22 mouse cellular contexts compared by ENCODE assay signal in the genomic region with DNA sequence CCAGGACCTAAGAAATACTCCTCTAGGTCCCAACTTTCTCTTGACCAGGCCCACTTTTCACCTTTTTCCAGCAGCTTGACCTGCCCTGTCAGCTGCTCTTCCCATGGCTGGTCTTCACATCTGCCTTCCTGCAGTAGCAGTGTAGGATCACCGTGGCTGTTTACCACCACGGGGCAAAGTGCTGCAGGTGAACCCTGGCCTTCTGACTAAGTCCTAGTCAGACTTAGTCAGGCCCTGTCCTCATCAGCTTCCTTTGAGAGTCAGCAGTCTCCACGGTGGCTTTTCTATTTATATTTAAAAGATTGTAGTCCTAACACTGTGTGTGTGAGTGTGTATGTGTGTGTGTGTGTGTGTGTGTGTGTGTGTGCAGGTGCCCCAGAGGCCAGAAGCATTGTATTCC. TPM values are rescaled to one million over a fixed set of nuclear protein-coding genes. Genes with fewer than 3 reads are reported as not detected.
A peak's percentile ranks its signal among the peaks of the same experiment; 100 is the strongest.
DNase-seq lines count a peak whose midpoint lies in the region; ATAC-seq and TF ChIP-seq lines count a peak whose summit lies in the region.
"Had no signal": no experiment of that assay in that cellular context is flagged by ENCODE, and none has a peak within 500 bp of the region (broad histone marks: within the 10 kb centered on the region; RNA-seq: fewer than 3 reads in every experiment).

No protein-coding gene starts in this region.

- H3K9ac ChIP-seq in intestine, embryonic 16.5 days (ENCODE audit: low read depth, low read length) = no peak overlapping the region; the same call in 1 of the 2 replicates
- H3K9ac ChIP-seq in forebrain, embryonic 14.5 days (ENCODE audit: low read length) = no peak overlapping the region
- no peak overlapping the region for H3K9ac ChIP-seq in heart, embryonic 11.5 days (ENCODE audit: low read depth, low read length)
- H3K9ac ChIP-seq: embryonic facial prominence, embryonic 12.5 days; forebrain, embryonic 13.5 days; heart, embryonic 12.5 days; hindbrain, embryonic 12.5 days had no signal

- H3K4me2 ChIP-seq in intestine, embryonic 16.5 days (ENCODE audit: low read depth, low read length) = no peak overlapping the region
- no peak overlapping the region for H3K4me2 ChIP-seq in forebrain, embryonic 14.5 days (ENCODE audit: low read length)
- H3K4me2 ChIP-seq in heart, embryonic 11.5 days = no peak overlapping the region
- H3K4me2 ChIP-seq: embryonic facial prominence, embryonic 12.5 days; forebrain, embryonic 13.5 days; heart, embryonic 12.5 days; hindbrain, embryonic 12.5 days had no signal

- H3K4me1 ChIP-seq in intestine, embryonic 16.5 days (ENCODE audit: control insufficient read depth, insufficient read depth, low read length) = peaks cover 9% of the 10 kb centered on the region
- peaks cover 14% of the 10 kb centered on the region for H3K4me1 ChIP-seq in small intestine, adult 2 months (ENCODE audit: control insufficient read depth, insufficient read depth, insufficient read length, low read length)
- no peaks in the 10 kb centered on the region; the same call in 1 of the 2 replicates for H3K4me1 ChIP-seq in forebrain, embryonic 14.5 days (ENCODE audit: control insufficient read depth, insufficient read depth, low read length)
- peaks cover 3% of the 10 kb centered on the region for H3K4me1 ChIP-seq in heart, embryonic 11.5 days (ENCODE audit: control insufficient read depth, insufficient read depth, low read length)
- H3K4me1 ChIP-seq: embryonic facial prominence, embryonic 12.5 days; hindbrain, embryonic 12.5 days had no signal

- ATAC-seq in intestine, embryonic 16.5 days = peak; percentile 93
- no peak for ATAC-seq in forebrain, embryonic 14.5 days
- no peak for ATAC-seq in heart, embryonic 11.5 days (replicated peaks; ENCODE audit: insufficient number of reproducible peaks, low FRiP score, low TSS enrichment)
- ATAC-seq: forebrain, embryonic 13.5 days; midbrain, embryonic 16.5 days had no signal

- WGBS in intestine, embryonic 16.5 days = 49% methylated on average over 3 of the region's 3 CpGs
- 19% methylated on average over 3 of the region's 3 CpGs for WGBS in small intestine, adult 2 months
- 79% methylated on average over 3 of the region's 3 CpGs for WGBS in forebrain, embryonic 14.5 days
- WGBS in heart, embryonic 11.5 days (ENCODE audit: insufficient replicate concordance) = 62% methylated on average over 3 of the region's 3 CpGs

- peak overlapping the region; percentile 38 for H3K27ac ChIP-seq in intestine, embryonic 16.5 days (ENCODE audit: low read length)
- peak overlapping the region; percentile 92 for H3K27ac ChIP-seq in small intestine, adult 2 months (ENCODE audit: insufficient read depth, low read depth, low read length)
- H3K27ac ChIP-seq in forebrain, embryonic 14.5 days (ENCODE audit: low read depth, low read length) = no peak overlapping the region
- H3K27ac ChIP-seq in heart, embryonic 11.5 days (ENCODE audit: low read depth, low read length) = no peak overlapping the region
- H3K27ac ChIP-seq: embryonic facial prominence, embryonic 12.5 days; forebrain, embryonic 13.5 days; hindbrain, embryonic 12.5 days; layer of hippocampus, adult 2 months had no signal

- TF ChIP-seq POLR2A in small intestine, adult 2 months (IDR thresholded peaks at IDR 0.05; ENCODE audit: low read depth, low read length) = no peak; the same call in 1 of the 2 replicates

- H3K9me3 ChIP-seq in intestine, embryonic 16.5 days (ENCODE audit: control insufficient read depth, low read length) = no peaks in the 10 kb centered on the region
- no peaks in the 10 kb centered on the region for H3K9me3 ChIP-seq in forebrain, embryonic 14.5 days (replicated peaks; ENCODE audit: control insufficient read depth, low read length)
- no peaks in the 10 kb centered on the region for H3K9me3 ChIP-seq in heart, embryonic 11.5 days (replicated peaks; ENCODE audit: control insufficient read depth, low read length)
- H3K9me3 ChIP-seq: embryonic facial prominence, embryonic 12.5 days; forebrain, embryonic 13.5 days; heart, embryonic 12.5 days; hindbrain, embryonic 12.5 days; megakaryocyte, embryonic 14.5 days had no signal

- H3K36me3 ChIP-seq in intestine, embryonic 16.5 days (ENCODE audit: control insufficient read depth, insufficient read depth, low read length) = no peaks in the 10 kb centered on the region; the same call in 1 of the 2 replicates
- 0 out of 2 replicates have a peak, but pooled peaks cover 5% of the 10 kb centered on the region for H3K36me3 ChIP-seq in small intestine, adult 2 months (ENCODE audit: control insufficient read depth, insufficient read depth, low read length)
- H3K36me3 ChIP-seq in forebrain, embryonic 14.5 days (ENCODE audit: control insufficient read depth, insufficient read depth, low read length) = peaks cover 8% of the 10 kb centered on the region; the same call in 1 of the 2 replicates
- no peaks in the 10 kb centered on the region; the same call in 1 of the 2 replicates for H3K36me3 ChIP-seq in heart, embryonic 11.5 days (ENCODE audit: control insufficient read depth, insufficient read depth, low read length)

- no peak overlapping the region for H3K4me3 ChIP-seq in intestine, embryonic 16.5 days (ENCODE audit: low read length)
- peak overlapping the region; percentile 36; the same call in 1 of the 2 replicates for H3K4me3 ChIP-seq in small intestine, adult 2 months (ENCODE audit: low read depth, low read length)
- no peak overlapping the region for H3K4me3 ChIP-seq in forebrain, embryonic 14.5 days (ENCODE audit: low read depth, low read length)
- H3K4me3 ChIP-seq in heart, embryonic 11.5 days (ENCODE audit: low read depth, low read length) = no peak overlapping the region
- H3K4me3 ChIP-seq: embryonic facial prominence, embryonic 12.5 days; erythroblast, embryonic 14.5 days; forebrain, embryonic 13.5 days; heart, embryonic 12.5 days; hindbrain, embryonic 12.5 days; layer of hippocampus, adult 2 months; megakaryocyte, embryonic 14.5 days had no signal

- no peaks in the 10 kb centered on the region for H3K27me3 ChIP-seq in intestine, embryonic 16.5 days (replicated peaks; ENCODE audit: control insufficient read depth, insufficient read depth, low read length)
- H3K27me3 ChIP-seq in small intestine, adult 2 months (ENCODE audit: control insufficient read depth, insufficient read depth, low read length) = no peaks in the 10 kb centered on the region
- no peaks in the 10 kb centered on the region for H3K27me3 ChIP-seq in forebrain, embryonic 14.5 days (replicated peaks; ENCODE audit: control insufficient read depth, insufficient read depth, low read length)
- H3K27me3 ChIP-seq in heart, embryonic 11.5 days (ENCODE audit: control insufficient read depth, insufficient read depth, low read length) = no peaks in the 10 kb centered on the region
- H3K27me3 ChIP-seq: embryonic facial prominence, embryonic 12.5 days; forebrain, embryonic 13.5 days; heart, embryonic 12.5 days; hindbrain, embryonic 12.5 days had no signal

- no peak for TF ChIP-seq CTCF in small intestine, adult 2 months (IDR thresholded peaks at IDR 0.05; ENCODE audit: extremely low read depth, insufficient read length, insufficient replicate concordance, low read depth, low read length)

- DNase-seq in kidney, adult 8-10 months = peak; percentile 77 to 84
- DNase-seq in kidney, postnatal 36 days = peak; percentile 74 to 88
- DNase-seq in adrenal gland, postnatal 14 days = no peak
- no peak for DNase-seq in forebrain, embryonic 14.5 days (ENCODE audit: low spot score)
- no peak for DNase-seq in ovary, postnatal 14 days (ENCODE audit: low spot score)
- DNase-seq: adrenal gland, adult 8-10 months; cerebellum, postnatal 10 days; heart, postnatal 14 days; lung, adult 2 months; right cerebral cortex, postnatal 4 days; thymus, postnatal 4 days had no signal

RNA-seq across cellular contexts. Expression of a gene that starts 8.6 kb away (rescaled TPM):
- 33.4 and 35.5 TPM in 2 replicates for polyA plus RNA-seq in intestine, embryonic 16.5 days (2015; fragmentation: Nextera tagmentation; extraction: Ambion mirVana)
- 86.3 and 240 TPM in 2 replicates for polyA plus RNA-seq in small intestine, adult 2 months (2012; rRNA removed)
- total RNA-seq in adrenal gland, postnatal 14 days (2021) = 109 and 118 TPM in 2 replicates
- 70.3 and 77.3 TPM in 2 replicates for polyA plus RNA-seq in forebrain, embryonic 14.5 days (2014; fragmentation: Nextera tagmentation; extraction: Ambion mirVana)
- polyA plus RNA-seq in heart, embryonic 11.5 days (2014; fragmentation: Nextera tagmentation; extraction: Ambion mirVana) = 15.5 and 21.8 TPM in 2 replicates

RNA-seq across cellular contexts. Expression of a gene that starts 17.5 kb away (rescaled TPM):
- polyA plus RNA-seq in intestine, embryonic 16.5 days (2015; fragmentation: Nextera tagmentation; extraction: Ambion mirVana) = 168 and 170 TPM in 2 replicates
- 129 and 163 TPM in 2 replicates for polyA plus RNA-seq in small intestine, adult 2 months (2012; rRNA removed)
- total RNA-seq in adrenal gland, postnatal 14 days (2021) = 124 and 137 TPM in 2 replicates
- polyA plus RNA-seq in forebrain, embryonic 14.5 days (2014; fragmentation: Nextera tagmentation; extraction: Ambion mirVana) = 106 and 142 TPM in 2 replicates
- polyA plus RNA-seq in heart, embryonic 11.5 days (2014; fragmentation: Nextera tagmentation; extraction: Ambion mirVana) = 166 and 170 TPM in 2 replicates

RNA-seq across cellular contexts. Expression of a gene that starts 17.7 kb away (rescaled TPM):
- polyA plus RNA-seq in intestine, embryonic 16.5 days (2015; fragmentation: Nextera tagmentation; extraction: Ambion mirVana) = 22.6 and 24.0 TPM in 2 replicates
- 4.3 and 5.3 TPM in 2 replicates for polyA plus RNA-seq in small intestine, adult 2 months (2012; rRNA removed)
- 34.2 and 42.6 TPM in 2 replicates for total RNA-seq in adrenal gland, postnatal 14 days (2021)
- polyA plus RNA-seq in forebrain, embryonic 14.5 days (2014; fragmentation: Nextera tagmentation; extraction: Ambion mirVana) = 31.1 and 36.4 TPM in 2 replicates
- 19.6 and 25.0 TPM in 2 replicates for polyA plus RNA-seq in heart, embryonic 11.5 days (2014; fragmentation: Nextera tagmentation; extraction: Ambion mirVana)

RNA-seq across cellular contexts. Expression of a gene that starts 20.3 kb away (rescaled TPM):
- polyA plus RNA-seq in intestine, embryonic 16.5 days (2015; fragmentation: Nextera tagmentation; extraction: Ambion mirVana) = 30.8 and 31.0 TPM in 2 replicates
- polyA plus RNA-seq in small intestine, adult 2 months (2012; rRNA removed) = 11.2 and 16.5 TPM in 2 replicates
- 29.5 and 30.2 TPM in 2 replicates for total RNA-seq in adrenal gland, postnatal 14 days (2021)
- 4.7 and 5.7 TPM in 2 replicates for polyA plus RNA-seq in forebrain, embryonic 14.5 days (2014; fragmentation: Nextera tagmentation; extraction: Ambion mirVana)
- polyA plus RNA-seq in heart, embryonic 11.5 days (2014; fragmentation: Nextera tagmentation; extraction: Ambion mirVana) = 30.5 and 31.7 TPM in 2 replicates

RNA-seq across cellular contexts. Expression of a gene that starts 35.7 kb away (rescaled TPM):
- polyA plus RNA-seq in intestine, embryonic 16.5 days (2015; fragmentation: Nextera tagmentation; extraction: Ambion mirVana) = 17.6 and 18.8 TPM in 2 replicates
- 13.5 and 35.4 TPM in 2 replicates for polyA plus RNA-seq in small intestine, adult 2 months (2012; rRNA removed)
- total RNA-seq in adrenal gland, postnatal 14 days (2021) = 53.7 and 61.3 TPM in 2 replicates
- polyA plus RNA-seq in forebrain, embryonic 14.5 days (2014; fragmentation: Nextera tagmentation; extraction: Ambion mirVana) = 28.7 and 38.2 TPM in 2 replicates
- 21.5 and 25.1 TPM in 2 replicates for polyA plus RNA-seq in heart, embryonic 11.5 days (2014; fragmentation: Nextera tagmentation; extraction: Ambion mirVana)

Comparison
In these comparisons a context has a peak if more than half of its experiments do, and no peak if none do; other contexts are left out.
1. H3K27ac ChIP-seq: peak in intestine, embryonic 16.5 days (single experiment) and small intestine, adult 2 months (single experiment); none in forebrain, embryonic 14.5 days (single experiment) and heart, embryonic 11.5 days (single experiment).
2. DNase-seq: peak in kidney, adult 8-10 months (2 of 2) and kidney, postnatal 36 days (2 of 2); none in adrenal gland, postnatal 14 days (single experiment), forebrain, embryonic 14.5 days (single experiment) and ovary, postnatal 14 days (single experiment).